Mouse (Mus musculus): ENCODE measurements around the gene Gm16427.
"Not testable (repeated sequence)": the region's sequence is repeated elsewhere in the genome, so short reads cannot be mapped to it uniquely, and the experiment has no call there.

Gm16427 gene

GRCm38 (mm10) chr5:93540100-93540499, at the start of gene Gm16427:
Gene Gm16427 (minus strand): TSS chr5:93540200.
- not testable (repeated sequence) for DNase-seq

Measured in right cerebral cortex, postnatal 14 days (tissue).